Mouse (Mus musculus) bone marrow macrophage, adult 2 months (primary cell): ENCODE measurements at regions not wholly inside any gene's neighbourhood (a gene's known extent, or its start where the extent isn't known, plus 50 kb on each side); places are given as distances from the start of the nearest gene placed in this dataset.

Experiments used
- CTCF ChIP-seq: IDR thresholded peaks from 2 replicates; pipeline ENCODE4 v1.5.1; 2012; ENCODE audit warnings: low read depth, mild to moderate bottlenecking, low read length, moderate library complexity
- POLR2A ChIP-seq: IDR thresholded peaks from 2 replicates; pipeline ENCODE4 v1.6.1; 2012; ENCODE audit warnings: mild to moderate bottlenecking, low read depth, low read length, borderline replicate concordance

DNA sequence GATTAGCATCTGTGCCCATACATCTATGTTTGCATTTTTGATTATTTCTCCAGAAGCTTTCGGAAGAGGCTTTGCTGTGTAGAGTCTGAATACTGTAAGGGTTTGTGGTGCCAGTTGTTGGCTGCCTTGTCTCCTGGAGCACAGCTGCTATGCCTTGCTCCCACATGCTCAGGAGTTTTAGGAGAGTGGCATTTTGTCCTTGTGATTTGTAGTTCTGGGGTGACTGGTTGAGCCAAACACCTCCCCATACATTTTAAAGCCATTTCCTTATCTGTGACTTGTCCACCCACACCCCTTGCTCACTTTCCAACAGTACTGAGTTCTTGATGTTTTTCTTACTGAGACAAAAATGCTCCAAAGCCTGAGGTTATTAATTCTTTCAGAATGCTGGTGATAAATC lies 60.4 kb upstream of the Lipc start:
- TF ChIP-seq CTCF (no peak), POLR2A (no peak)
